Mouse (Mus musculus) layer of hippocampus, adult 11-12 months (tissue): ENCODE measurements around the gene Apba1.

Experiments used
- DNase-seq: peaks from one replicate; pipeline ENCODE4 v3.0.0; 2022; ENCODE audit warnings: low spot score

Apba1 gene

GRCm38 (mm10) chr19:23875819-23876218 is 117.1 kb downstream of the Apba1 start:
- no peak for DNase-seq

GRCm38 (mm10) chr19:23879862-23880261 is 121.2 kb downstream of the Apba1 start:
- DNase-seq = peak; percentile 78

- no peak for DNase-seq
These were observed 127.5 kb downstream of the Apba1 start for GRCm38 (mm10) chr19:23886169-23886568.

GRCm38 (mm10) chr19:23891421-23891820 is 132.7 kb downstream of the Apba1 start:
- DNase-seq = no peak

- DNase-seq = no peak
These were observed 133.9 kb downstream of the Apba1 start for GRCm38 (mm10) chr19:23892633-23893032.

- DNase-seq = peak; percentile 58
These were observed 134.6 kb downstream of the Apba1 start for GRCm38 (mm10) chr19:23893093-23893889.

- no peak for DNase-seq
These were observed 135.3 kb downstream of the Apba1 start for GRCm38 (mm10) chr19:23893946-23894345.

- no peak for DNase-seq
These were observed 136.1 kb downstream of the Apba1 start for GRCm38 (mm10) chr19:23894822-23895221.

GRCm38 (mm10) chr19:23896915-23897314 is 138.2 kb downstream of the Apba1 start:
- no peak for DNase-seq

GRCm38 (mm10) chr19:23898501-23898900 is 139.8 kb downstream of the Apba1 start:
- no peak for DNase-seq

- no peak for DNase-seq
These were observed 142.5 kb downstream of the Apba1 start for GRCm38 (mm10) chr19:23901177-23901576.

- DNase-seq = no peak
These were observed 143.1 kb downstream of the Apba1 start for GRCm38 (mm10) chr19:23901768-23902167.

- DNase-seq = no peak
These were observed 144.4 kb downstream of the Apba1 start for GRCm38 (mm10) chr19:23903066-23903465.

GRCm38 (mm10) chr19:23904922-23905321 is 146.2 kb downstream of the Apba1 start:
- DNase-seq = no peak

GRCm38 (mm10) chr19:23905772-23906171 is 147.1 kb downstream of the Apba1 start:
- no peak for DNase-seq

- no peak for DNase-seq
These were observed 151.7 kb downstream of the Apba1 start for GRCm38 (mm10) chr19:23910345-23910744.

- DNase-seq = no peak
These were observed 160.9 kb downstream of the Apba1 start for GRCm38 (mm10) chr19:23919384-23920219.

- DNase-seq = no peak
These were observed 161.5 kb downstream of the Apba1 start for GRCm38 (mm10) chr19:23920220-23920544.

GRCm38 (mm10) chr19:23922601-23923000 is 163.9 kb downstream of the Apba1 start:
- no peak for DNase-seq

GRCm38 (mm10) chr19:23924057-23924456 is 165.4 kb downstream of the Apba1 start:
- DNase-seq = no peak

GRCm38 (mm10) chr19:23924791-23925190 is 166.1 kb downstream of the Apba1 start:
- DNase-seq = no peak

- DNase-seq = no peak
These were observed 166.9 kb downstream of the Apba1 start for GRCm38 (mm10) chr19:23925541-23925940.

- no peak for DNase-seq
These were observed 172.1 kb downstream of the Apba1 start for GRCm38 (mm10) chr19:23930826-23931225.
